Comparison of ENCODE assay signal across 9 mouse cellular contexts in genomic region chr11:115162205-115162601, GRCm38 (mm10). TPM values are rescaled to one million over a fixed set of nuclear protein-coding genes. Genes with fewer than 3 reads are reported as not detected.
DNase-seq lines count a peak whose midpoint lies in the region; ATAC-seq and TF ChIP-seq lines count a peak whose summit lies in the region.
"Had no signal": no experiment of that assay in that cellular context is flagged by ENCODE, and none has a peak within 500 bp of the region (broad histone marks: within the 10 kb centered on the region; RNA-seq: fewer than 3 reads in every experiment).

No protein-coding gene starts in this region.

- no peak for TF ChIP-seq CTCF in layer of hippocampus, adult 2 months (conservative IDR thresholded peaks at IDR 0.05)

- no peaks in the 10 kb centered on the region for H3K36me3 ChIP-seq in embryonic facial prominence, embryonic 12.5 days
- no peaks in the 10 kb centered on the region for H3K36me3 ChIP-seq in intestine, embryonic 14.5 days (ENCODE audit: control insufficient read depth, insufficient read depth, low read length)
- no peaks in the 10 kb centered on the region for H3K36me3 ChIP-seq in neural tube, embryonic 12.5 days

- peaks cover 37% of the 10 kb centered on the region for H3K4me1 ChIP-seq in embryonic facial prominence, embryonic 12.5 days
- peaks cover 31% of the 10 kb centered on the region for H3K4me1 ChIP-seq in intestine, embryonic 14.5 days (replicated peaks; ENCODE audit: control insufficient read depth, insufficient read depth, low read length)
- H3K4me1 ChIP-seq in neural tube, embryonic 12.5 days, result peaks cover 36% of the 10 kb centered on the region

- H3K9me3 ChIP-seq in embryonic facial prominence, embryonic 12.5 days, result no peaks in the 10 kb centered on the region
- no peaks in the 10 kb centered on the region for H3K9me3 ChIP-seq in intestine, embryonic 14.5 days (ENCODE audit: control insufficient read depth, low read length)
- H3K9me3 ChIP-seq in neural tube, embryonic 12.5 days, result no peaks in the 10 kb centered on the region

- DNase-seq in layer of hippocampus, adult 2 months (ENCODE audit: low spot score in 2 of 2), result no peak
- no peak for DNase-seq in layer of hippocampus, postnatal 14 days (ENCODE audit: low spot score in 2 of 2)
- no peak for DNase-seq in intestine, embryonic 14.5 days (ENCODE audit: low spot score)
- DNase-seq in urinary bladder, postnatal 4 days (ENCODE audit: low spot score in 2 of 2), result no peak
- DNase-seq in retina, embryonic 14.5 days (ENCODE audit: low spot score), result no peak
- no peak for DNase-seq in adrenal gland, adult (ENCODE audit: inconsistent age in 2 of 2, low spot score in 1 of 2)
- DNase-seq: kidney, postnatal 14 days had no signal

- no peak overlapping the region for H3K9ac ChIP-seq in embryonic facial prominence, embryonic 12.5 days
- H3K9ac ChIP-seq in intestine, embryonic 14.5 days (ENCODE audit: low read length), result no peak overlapping the region
- H3K9ac ChIP-seq in neural tube, embryonic 12.5 days, result no peak overlapping the region

- H3K4me2 ChIP-seq in embryonic facial prominence, embryonic 12.5 days (replicated peaks), result peak overlapping the region; percentile 90
- H3K4me2 ChIP-seq in intestine, embryonic 14.5 days (ENCODE audit: low read length), result peak overlapping the region; percentile 76
- H3K4me2 ChIP-seq in neural tube, embryonic 12.5 days (replicated peaks), result peak overlapping the region; percentile 87

- WGBS in embryonic facial prominence, embryonic 12.5 days, result 14% methylated on average over 9 of the region's 9 CpGs
- WGBS in intestine, embryonic 14.5 days, result 18% methylated on average over 9 of the region's 9 CpGs
- 27% methylated on average over 9 of the region's 9 CpGs for WGBS in neural tube, embryonic 12.5 days

- peak overlapping the region; percentile 79; the same call in 1 of the 2 replicates for H3K27ac ChIP-seq in layer of hippocampus, adult 2 months
- H3K27ac ChIP-seq in embryonic facial prominence, embryonic 12.5 days, result no peak overlapping the region
- no peak overlapping the region for H3K27ac ChIP-seq in intestine, embryonic 14.5 days (ENCODE audit: low read depth)
- H3K27ac ChIP-seq in neural tube, embryonic 12.5 days, result no peak overlapping the region

- ATAC-seq in embryonic facial prominence, embryonic 12.5 days (ENCODE audit: insufficient number of reproducible peaks, insufficient read depth, low FRiP score, low TSS enrichment), result no peak
- ATAC-seq in intestine, embryonic 14.5 days (replicated peaks; ENCODE audit: low FRiP score, low TSS enrichment, low read depth), result no peak
- no peak for ATAC-seq in neural tube, embryonic 12.5 days (ENCODE audit: low FRiP score, low read depth)

- no peak overlapping the region for H3K4me3 ChIP-seq in layer of hippocampus, adult 2 months
- no peak overlapping the region; the same call in 1 of the 2 replicates for H3K4me3 ChIP-seq in embryonic facial prominence, embryonic 12.5 days
- peak overlapping the region; percentile 75; the same call in 1 of the 2 replicates for H3K4me3 ChIP-seq in intestine, embryonic 14.5 days (ENCODE audit: low read depth, low read length)
- 0 out of 2 replicates have a peak overlapping the region, but pooled peaks have one; percentile 58 for H3K4me3 ChIP-seq in neural tube, embryonic 12.5 days

- H3K27me3 ChIP-seq in embryonic facial prominence, embryonic 12.5 days, result peaks cover 44% of the 10 kb centered on the region
- H3K27me3 ChIP-seq in intestine, embryonic 14.5 days (replicated peaks; ENCODE audit: control insufficient read depth, insufficient read depth, low read length), result no peaks in the 10 kb centered on the region
- H3K27me3 ChIP-seq in neural tube, embryonic 12.5 days (replicated peaks), result peaks cover 33% of the 10 kb centered on the region

RNA-seq across cellular contexts. Expression of gene Slc9a3r1, which starts 0.9 kb away (rescaled TPM):
- total RNA-seq in layer of hippocampus, adult 2 months (2021), result 10 to 100 TPM; 67.3 to 74.6 TPM
- total RNA-seq in layer of hippocampus, postnatal 14 days (2021), result 10 to 100 TPM; 79.3 to 82.2 TPM
- polyA plus RNA-seq in embryonic facial prominence, embryonic 12.5 days (2016; fragmentation: Nextera tagmentation; extraction: Ambion mirVana), result 34.6 and 35.4 TPM in 2 replicates
- 157 and 165 TPM in 2 replicates for polyA plus RNA-seq in intestine, embryonic 14.5 days (2014; fragmentation: Nextera tagmentation; extraction: Ambion mirVana)
- 36.7 and 41.1 TPM in 2 replicates for polyA plus RNA-seq in neural tube, embryonic 12.5 days (2016; fragmentation: Nextera tagmentation; extraction: Ambion mirVana)

RNA-seq across cellular contexts. Expression of gene Tmem104, which starts 25.1 kb away (rescaled TPM):
- total RNA-seq in layer of hippocampus, adult 2 months (2021), result 10 to 100 TPM; 18.1 to 20.1 TPM
- total RNA-seq in layer of hippocampus, postnatal 14 days (2021), result 10 to 100 TPM; 15.0 to 21.2 TPM
- polyA plus RNA-seq in embryonic facial prominence, embryonic 12.5 days (2016; fragmentation: Nextera tagmentation; extraction: Ambion mirVana), result 10.1 and 13.4 TPM in 2 replicates
- polyA plus RNA-seq in intestine, embryonic 14.5 days (2014; fragmentation: Nextera tagmentation; extraction: Ambion mirVana), result 7.0 and 8.3 TPM in 2 replicates
- 8.6 and 9.7 TPM in 2 replicates for polyA plus RNA-seq in neural tube, embryonic 12.5 days (2016; fragmentation: Nextera tagmentation; extraction: Ambion mirVana)

RNA-seq across cellular contexts. Expression of gene Nat9, which starts 25.5 kb away (rescaled TPM):
- 10 to 100 TPM; 20.5 to 20.6 TPM for total RNA-seq in layer of hippocampus, adult 2 months (2021)
- 10 to 100 TPM; 19.3 to 19.9 TPM for total RNA-seq in layer of hippocampus, postnatal 14 days (2021)
- polyA plus RNA-seq in embryonic facial prominence, embryonic 12.5 days (2016; fragmentation: Nextera tagmentation; extraction: Ambion mirVana), result 21.8 and 23.7 TPM in 2 replicates
- 16.4 and 16.7 TPM in 2 replicates for polyA plus RNA-seq in intestine, embryonic 14.5 days (2014; fragmentation: Nextera tagmentation; extraction: Ambion mirVana)
- polyA plus RNA-seq in neural tube, embryonic 12.5 days (2016; fragmentation: Nextera tagmentation; extraction: Ambion mirVana), result 19.7 and 20.3 TPM in 2 replicates

RNA-seq across cellular contexts. Expression of gene Cd300lf, which starts 28.4 kb away (rescaled TPM):
- total RNA-seq in layer of hippocampus, adult 2 months (2021), result under 1 TPM; 0.38 to 0.49 TPM
- under 1 TPM; 0.35 to 0.76 TPM for total RNA-seq in layer of hippocampus, postnatal 14 days (2021)
- 0.28 TPM in 1 of 2 replicates, not detected in the other for polyA plus RNA-seq in embryonic facial prominence, embryonic 12.5 days (2016; fragmentation: Nextera tagmentation; extraction: Ambion mirVana)
- 0.27 and 1.0 TPM in 2 replicates for polyA plus RNA-seq in intestine, embryonic 14.5 days (2014; fragmentation: Nextera tagmentation; extraction: Ambion mirVana)
- 0.61 TPM in 1 of 2 replicates, not detected in the other for polyA plus RNA-seq in neural tube, embryonic 12.5 days (2016; fragmentation: Nextera tagmentation; extraction: Ambion mirVana)

Comparison
In these comparisons a context has a peak if more than half of its experiments do, and no peak if none do; other contexts are left out.
1. H3K4me3 ChIP-seq: peak in intestine, embryonic 14.5 days (single experiment) and neural tube, embryonic 12.5 days (single experiment); none in layer of hippocampus, adult 2 months (single experiment) and embryonic facial prominence, embryonic 12.5 days (single experiment).
2. Peak in every context shown above with its lines, with median percentiles within 50 percentile points of each other: H3K4me2 ChIP-seq.